Comparison of ENCODE assay signal across 9 mouse cellular contexts in the genomic region with DNA sequence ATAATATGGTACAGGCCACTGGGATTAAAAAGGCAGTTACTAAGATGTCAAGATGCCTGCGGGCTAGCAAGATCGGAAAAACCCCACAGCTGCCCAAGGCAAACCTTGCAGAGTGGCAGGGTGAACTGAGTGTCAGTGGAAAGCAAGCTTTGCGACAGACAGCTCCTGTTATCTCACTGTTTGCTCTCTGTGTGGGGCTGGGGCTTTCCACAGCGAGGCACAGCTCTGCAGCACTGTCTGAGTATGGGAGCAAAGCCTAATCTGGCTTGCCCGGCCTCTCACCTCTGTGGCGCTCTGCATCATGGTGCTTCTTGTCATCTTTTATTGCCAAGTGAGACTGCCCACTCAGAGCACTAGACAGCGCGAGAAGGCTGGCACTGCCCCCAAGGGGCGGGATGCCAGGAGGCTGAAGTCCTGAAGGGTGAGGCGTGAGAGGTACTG. TPM values are rescaled to one million over a fixed set of nuclear protein-coding genes. Genes with fewer than 3 reads are reported as not detected.
DNase-seq lines count a peak whose midpoint lies in the region; ATAC-seq and TF ChIP-seq lines count a peak whose summit lies in the region.
"Had no signal": no experiment of that assay in that cellular context is flagged by ENCODE, and none has a peak within 500 bp of the region (broad histone marks: within the 10 kb centered on the region; RNA-seq: fewer than 3 reads in every experiment).

No protein-coding gene starts in this region.

- WGBS in kidney, embryonic 14.5 days, result 68% methylated on average over 10 of the region's 10 CpGs
- WGBS in kidney, adult 2 months, result 66% methylated on average over 10 of the region's 10 CpGs

- no peaks in the 10 kb centered on the region for H3K27me3 ChIP-seq in kidney, embryonic 14.5 days (ENCODE audit: control insufficient read depth, insufficient read depth, low read length)
- no peaks in the 10 kb centered on the region for H3K27me3 ChIP-seq in kidney, adult 2 months (replicated peaks; ENCODE audit: control insufficient read depth, insufficient read depth, low read length)

- H3K27ac ChIP-seq in kidney, embryonic 14.5 days (ENCODE audit: low read depth, low read length), result no peak overlapping the region
- H3K27ac ChIP-seq in kidney, adult 2 months (ENCODE audit: insufficient read depth, low read depth, low read length), result no peak overlapping the region

- H3K9ac ChIP-seq in kidney, embryonic 14.5 days (ENCODE audit: low read depth, low read length), result no peak overlapping the region

- H3K36me3 ChIP-seq in kidney, embryonic 14.5 days (ENCODE audit: control insufficient read depth, insufficient read depth, low read length), result peaks cover 20% of the 10 kb centered on the region; the same call in 1 of the 2 replicates
- no peaks in the 10 kb centered on the region for H3K36me3 ChIP-seq in kidney, adult 2 months (ENCODE audit: control insufficient read depth, insufficient read depth, low read length)

- peak; percentile 6 for DNase-seq in cerebellum, adult 11-12 months
- no peak for DNase-seq in kidney, adult 2 months
- peak; percentile 8 for DNase-seq in thymus, postnatal 4 days
- DNase-seq in thymus, postnatal 36 days, result no peak
- DNase-seq in spleen, postnatal 4 days (ENCODE audit: low spot score in 2 of 2), result no peak
- DNase-seq in adrenal gland, adult 18-20 months (ENCODE audit: low spot score in 2 of 2), result no peak
- DNase-seq: gastrocnemius, postnatal 14 days had no signal

- no peak for TF ChIP-seq CTCF in kidney, adult 2 months (conservative IDR thresholded peaks at IDR 0.05; ENCODE audit: insufficient read depth, insufficient read length, low read depth, low read length)

- peaks cover 7% of the 10 kb centered on the region; the same call in 1 of the 2 replicates for H3K4me1 ChIP-seq in kidney, embryonic 14.5 days (ENCODE audit: control insufficient read depth, insufficient read depth, low read length)
- H3K4me1 ChIP-seq in kidney, adult 2 months (ENCODE audit: control insufficient read depth, insufficient read depth, low read length), result no peaks in the 10 kb centered on the region; the same call in 1 of the 2 replicates

- no peak overlapping the region for H3K4me2 ChIP-seq in kidney, embryonic 14.5 days (replicated peaks; ENCODE audit: low read depth, low read length)

- no peak overlapping the region for H3K4me3 ChIP-seq in kidney, embryonic 14.5 days (ENCODE audit: low read length)
- no peak overlapping the region for H3K4me3 ChIP-seq in kidney, adult 2 months (ENCODE audit: insufficient read depth, low read depth, low read length)

- H3K9me3 ChIP-seq in kidney, embryonic 14.5 days (ENCODE audit: control insufficient read depth, low read length), result no peaks in the 10 kb centered on the region

- no peak for ATAC-seq in cerebellum, adult (ENCODE audit: insufficient number of reproducible peaks, low FRiP score, low TSS enrichment)
- peak; percentile 33; the same call in 1 of the 2 replicates for ATAC-seq in kidney, embryonic 14.5 days (ENCODE audit: low FRiP score, low TSS enrichment)

- TF ChIP-seq POLR2A in kidney, adult 2 months (IDR thresholded peaks at IDR 0.05; ENCODE audit: low read depth, low read length), result no peak

RNA-seq across cellular contexts. Expression of a gene that starts 42.8 kb away (rescaled TPM):
- 30.3 and 39.4 TPM in 2 replicates for polyA plus RNA-seq in kidney, embryonic 14.5 days (2014; fragmentation: Nextera tagmentation; extraction: Ambion mirVana)
- 16.8 and 20.3 TPM in 2 replicates for polyA plus RNA-seq in kidney, adult 2 months (2012; rRNA removed)
- total RNA-seq in adrenal gland, adult 18-20 months (2021), result 10 to 100 TPM; 42.7 to 44.6 TPM

Comparison
In these comparisons a context has a peak if more than half of its experiments do, and no peak if none do; other contexts are left out.
1. DNase-seq: peak in cerebellum, adult 11-12 months (single experiment) and thymus, postnatal 4 days (single experiment); none in kidney, adult 2 months (single experiment), thymus, postnatal 36 days (0 of 2), spleen, postnatal 4 days (0 of 2) and adrenal gland, adult 18-20 months (0 of 2).